Mouse (Mus musculus): Measurements from ENCODE around the gene Tulp4.
"Not testable (repeated sequence)": the region's sequence is repeated elsewhere in the genome, so short reads cannot be mapped to it uniquely, and the experiment has no call there.

Tulp4 gene

GRCm38 (mm10) chr17:6280513-6280912, 174.3 kb downstream of the Tulp4 start:
- peak; percentile 43 for DNase-seq (ENCODE audit: low spot score)

GRCm38 (mm10) chr17:6283137-6283536, 176.9 kb downstream of the Tulp4 start:
- DNase-seq (ENCODE audit: low spot score), result not testable (repeated sequence)

- not testable (repeated sequence) for DNase-seq (ENCODE audit: low spot score)
Observed at GRCm38 (mm10) chr17:6286169-6286568, 179.9 kb downstream of the Tulp4 start.

GRCm38 (mm10) chr17:6289045-6289444, 182.8 kb downstream of the Tulp4 start:
- DNase-seq (ENCODE audit: low spot score), result not testable (repeated sequence)

GRCm38 (mm10) chr17:6293882-6294281, 187.6 kb downstream of the Tulp4 start:
- DNase-seq (ENCODE audit: low spot score), result not testable (repeated sequence)

GRCm38 (mm10) chr17:6297060-6297795, 191.0 kb downstream of the Tulp4 start:
- DNase-seq (ENCODE audit: low spot score), result not testable (repeated sequence)

- not testable (repeated sequence) for DNase-seq (ENCODE audit: low spot score)
Observed at GRCm38 (mm10) chr17:6300190-6300863, 194.1 kb downstream of the Tulp4 start.
